Mouse (Mus musculus): Measurements from ENCODE around the gene Ncf1. TPM values are rescaled to one million over a fixed set of nuclear protein-coding genes. Genes with fewer than 3 reads are reported as not detected.

Ncf1 gene
- total and polyA plus RNA-seq, 3 experiments = 287 to 342 (median 302) TPM

DNA sequence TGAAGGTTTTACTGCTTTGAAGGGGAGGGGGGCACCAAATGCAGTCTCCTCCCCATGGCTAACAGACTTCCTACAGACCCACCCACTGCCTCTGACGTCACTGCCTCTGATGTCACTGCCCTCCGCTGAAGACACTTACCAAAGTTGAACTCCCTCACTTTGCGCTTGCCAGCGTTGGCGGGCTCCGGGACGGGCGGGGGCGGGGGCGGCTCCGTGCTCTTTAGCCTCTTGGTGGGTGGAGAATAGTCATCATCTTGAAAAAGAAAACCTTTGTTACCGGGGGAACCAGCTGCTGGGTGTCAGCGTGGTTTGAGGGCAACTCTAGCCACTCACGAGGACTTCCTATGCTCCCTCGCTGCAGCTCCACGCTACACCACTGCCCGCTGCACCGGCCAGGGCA, 37.0 kb upstream of the Ncf1 start:
- H3K27me3 ChIP-seq (replicated peaks) = no peaks in the 10 kb centered on the region
- peak; percentile 93 for DNase-seq (ENCODE audit: extremely low read depth)
- dilution Hi-C loops (cut with MboI; ENCODE audit: extremely low pct_ligation_motif_present, extremely low pct_unique_long_range_greater_than_20kb, low sequenced_read_pairs) (no loop called here), in situ Hi-C loops (cut with MboI; ENCODE audit: low pct_ligation_motif_present, low pct_unique_long_range_greater_than_20kb, low sequenced_read_pairs) (no loop called here)
- H3K4me3 ChIP-seq (replicated peaks in 1 of 3; ENCODE audit: low read depth in 2 of 3, low read length in 2 of 3, poor library complexity in 1 of 3) = no peak overlapping the region
- no peaks in the 10 kb centered on the region for H3K9me3 ChIP-seq (replicated peaks; ENCODE audit: low read length)
- TF ChIP-seq UBTF (IDR thresholded peaks at IDR 0.05; ENCODE audit: low read depth, low read length) (no peak), MEF2A (IDR thresholded peaks at IDR 0.05; ENCODE audit: borderline replicate concordance, low read depth, low read length) (peak; percentile 30; the same call in 1 of the 2 replicates), ZKSCAN1 (IDR thresholded peaks at IDR 0.05; ENCODE audit: borderline replicate concordance, low read depth, low read length) (no peak), ELF1 (IDR thresholded peaks at IDR 0.05; ENCODE audit: low read depth, low read length) (0 out of 2 replicates have a peak, but pooled peaks have one; percentile 28), USF1 (IDR thresholded peaks at IDR 0.05; ENCODE audit: low read depth, low read length) (no peak), ETS1 (conservative IDR thresholded peaks at IDR 0.05; ENCODE audit: low read depth, low read length) (peak; percentile 52; the same call in 1 of the 2 replicates)
- H3K79me2 ChIP-seq (replicated peaks; ENCODE audit: control insufficient read depth, extremely low read depth, insufficient read depth, poor library complexity, severe bottlenecking) = no peaks in the 10 kb centered on the region
- H3K4me1 ChIP-seq (ENCODE audit: control insufficient read depth in 1 of 2, insufficient read depth in 2 of 2) = peaks cover 11 to 53% of the 10 kb centered on the region in 2 experiments
- H3K36me3 ChIP-seq (replicated peaks in 1 of 2; ENCODE audit: control insufficient read depth in 1 of 2, insufficient read depth in 1 of 2, low read length in 1 of 2) = peaks cover 50 to 62% of the 10 kb centered on the region in 2 experiments
- H3K4me2 ChIP-seq (ENCODE audit: insufficient read depth, low read depth, poor library complexity, severe bottlenecking) = no peak overlapping the region
- no peak overlapping the region for H3K9ac ChIP-seq (ENCODE audit: insufficient read depth, low read depth)
- no peak overlapping the region for H3K27ac ChIP-seq (ENCODE audit: insufficient read depth, low read depth)

DNA sequence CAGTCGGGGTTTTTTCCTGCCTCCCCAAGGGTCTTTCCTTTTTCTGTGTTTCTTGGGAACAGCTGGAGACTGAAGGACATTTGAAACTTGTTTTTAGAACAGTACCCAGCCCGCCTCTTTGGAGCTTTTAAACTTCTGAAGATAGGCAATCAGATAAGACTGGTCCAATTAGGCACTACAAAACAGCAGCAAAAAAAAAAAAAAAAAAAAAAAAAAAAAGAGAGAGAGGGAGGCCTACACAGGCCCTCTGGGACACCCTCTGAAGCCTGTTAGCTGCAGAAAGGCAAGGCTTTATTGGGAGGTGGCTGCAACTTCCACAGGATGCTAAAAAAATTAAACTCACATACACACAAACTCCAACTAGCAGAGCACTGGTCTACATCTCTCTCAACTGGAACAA, 36.5 kb upstream of the Ncf1 start:
- dilution Hi-C loops (cut with MboI; ENCODE audit: extremely low pct_ligation_motif_present, extremely low pct_unique_long_range_greater_than_20kb, low sequenced_read_pairs) = no loop called here
- Histone ChIP-seq H3K4me2 (ENCODE audit: insufficient read depth, low read depth, poor library complexity, severe bottlenecking) (no peak overlapping the region), H3K36me3 (replicated peaks in 1 of 2; ENCODE audit: control insufficient read depth in 1 of 2, insufficient read depth in 1 of 2, low read length in 1 of 2) (peaks cover 51 to 62% of the 10 kb centered on the region in 2 experiments)

DNA sequence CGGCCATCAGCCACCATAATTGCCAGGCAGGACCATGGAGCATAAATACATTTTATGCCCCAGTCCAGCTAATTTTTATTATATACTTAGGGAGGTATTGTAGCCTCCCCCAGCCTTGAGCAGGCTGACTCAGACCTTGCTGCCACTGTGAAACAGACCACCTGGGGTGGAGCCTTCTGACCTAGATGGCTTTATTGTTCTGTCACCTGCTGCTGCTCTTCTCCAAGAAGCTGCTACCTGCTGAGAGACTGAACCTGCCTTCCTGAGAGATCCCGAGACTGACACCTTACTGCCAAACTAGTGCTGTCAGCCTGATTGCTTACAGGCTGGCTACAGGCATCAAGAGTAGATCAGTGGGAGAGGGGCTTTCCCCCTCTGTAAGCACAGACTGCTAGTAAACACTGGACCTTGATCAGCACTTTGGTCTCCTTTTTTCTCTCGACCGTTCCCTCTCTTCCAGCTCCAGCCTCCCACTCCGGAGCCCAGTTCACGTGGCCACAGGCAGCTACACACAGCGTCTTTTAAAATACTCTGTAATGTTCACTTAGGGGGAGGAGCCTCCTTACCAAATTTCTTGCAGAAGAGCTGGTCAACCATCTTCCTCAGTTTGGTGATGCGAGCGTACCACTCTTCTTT, 30.7 kb upstream of the Ncf1 start:
- dilution Hi-C loops (cut with MboI; ENCODE audit: extremely low pct_ligation_motif_present, extremely low pct_unique_long_range_greater_than_20kb, low sequenced_read_pairs) = no loop called here

More for the DNA sequence above, 36.5 kb upstream of the Ncf1 start:
- in situ Hi-C loops (cut with MboI; ENCODE audit: low pct_ligation_motif_present, low pct_unique_long_range_greater_than_20kb, low sequenced_read_pairs) = no loop called here
- peaks cover 11 to 51% of the 10 kb centered on the region in 2 experiments for H3K4me1 ChIP-seq (ENCODE audit: control insufficient read depth in 1 of 2, insufficient read depth in 2 of 2)
- TF ChIP-seq ZNF384 (IDR thresholded peaks at IDR 0.05; ENCODE audit: low read depth, low read length) (peak; percentile 89), IRF4 (IDR thresholded peaks at IDR 0.05; ENCODE audit: low read depth, low read length) (no peak)
- H3K9me3 ChIP-seq (replicated peaks; ENCODE audit: low read length) = no peaks in the 10 kb centered on the region
- no peak overlapping the region for H3K9ac ChIP-seq (ENCODE audit: insufficient read depth, low read depth)
- H3K79me2 ChIP-seq (replicated peaks; ENCODE audit: control insufficient read depth, extremely low read depth, insufficient read depth, poor library complexity, severe bottlenecking) = no peaks in the 10 kb centered on the region
- H3K4me3 ChIP-seq (replicated peaks in 1 of 3; ENCODE audit: low read depth in 2 of 3, low read length in 2 of 3, poor library complexity in 1 of 3) = no peak overlapping the region
- no peaks in the 10 kb centered on the region for H3K27me3 ChIP-seq (replicated peaks)
- H3K27ac ChIP-seq (ENCODE audit: insufficient read depth, low read depth) = no peak overlapping the region
- no peak for DNase-seq (ENCODE audit: extremely low read depth)

More for the DNA sequence above, 30.7 kb upstream of the Ncf1 start:
- in situ Hi-C loops (cut with MboI; ENCODE audit: low pct_ligation_motif_present, low pct_unique_long_range_greater_than_20kb, low sequenced_read_pairs) = no loop called here
- Histone ChIP-seq H3K9ac (ENCODE audit: insufficient read depth, low read depth) (no peak overlapping the region), H3K4me2 (ENCODE audit: insufficient read depth, low read depth, poor library complexity, severe bottlenecking) (no peak overlapping the region), H3K36me3 (replicated peaks in 1 of 2; ENCODE audit: control insufficient read depth in 1 of 2, insufficient read depth in 1 of 2, low read length in 1 of 2) (peaks cover 73 to 92% of the 10 kb centered on the region in 2 experiments), H3K4me3 (replicated peaks in 1 of 3; ENCODE audit: low read depth in 2 of 3, low read length in 2 of 3, poor library complexity in 1 of 3) (no peak overlapping the region), H3K9me3 (replicated peaks; ENCODE audit: low read length) (no peaks in the 10 kb centered on the region), H3K79me2 (replicated peaks; ENCODE audit: control insufficient read depth, extremely low read depth, insufficient read depth, poor library complexity, severe bottlenecking) (no peaks in the 10 kb centered on the region), H3K27ac (ENCODE audit: insufficient read depth, low read depth) (no peak overlapping the region), H3K4me1 (ENCODE audit: control insufficient read depth in 1 of 2, insufficient read depth in 2 of 2) (peaks cover 4 to 10% of the 10 kb centered on the region in 2 experiments; a peak in 2 of 4 replicates), H3K27me3 (replicated peaks) (no peaks in the 10 kb centered on the region)
- DNase-seq (ENCODE audit: extremely low read depth) = no peak
- TF ChIP-seq PAX5 (IDR thresholded peaks at IDR 0.05; ENCODE audit: low read length) = no peak
- TF ChIP-seq E2F4 (IDR thresholded peaks at IDR 0.05; ENCODE audit: insufficient replicate concordance, low read depth, low read length) = no peak
- no peak for TF ChIP-seq USF1 (IDR thresholded peaks at IDR 0.05; ENCODE audit: low read depth, low read length)
- TF ChIP-seq TCF12 (IDR thresholded peaks at IDR 0.05; ENCODE audit: low read depth, low read length) = no peak
- TF ChIP-seq JUND (conservative IDR thresholded peaks at IDR 0.05; ENCODE audit: low read depth, low read length) = no peak
- no peak for TF ChIP-seq RAD21 (IDR thresholded peaks at IDR 0.05; ENCODE audit: low read depth, low read length)
- no peak for TF ChIP-seq CHD1 (IDR thresholded peaks at IDR 0.05; ENCODE audit: low read depth, low read length)
- TF ChIP-seq ELF1 (IDR thresholded peaks at IDR 0.05; ENCODE audit: low read depth, low read length) = no peak
- no peak for TF ChIP-seq HCFC1 (IDR thresholded peaks at IDR 0.05; ENCODE audit: low read depth, low read length)
- no peak for TF ChIP-seq ZMIZ1 (IDR thresholded peaks at IDR 0.05; ENCODE audit: low read depth, low read length)
- TF ChIP-seq MYC (IDR thresholded peaks at IDR 0.05; ENCODE audit: low read depth, low read length) = no peak
- no peak for TF ChIP-seq GABPA (IDR thresholded peaks at IDR 0.05; ENCODE audit: insufficient replicate concordance, low read depth, low read length)
- no peak for TF ChIP-seq IRF4 (IDR thresholded peaks at IDR 0.05; ENCODE audit: low read depth, low read length)
- TF ChIP-seq ZKSCAN1 (IDR thresholded peaks at IDR 0.05; ENCODE audit: borderline replicate concordance, low read depth, low read length) = no peak
- TF ChIP-seq TBP (conservative IDR thresholded peaks at IDR 0.05; ENCODE audit: low read depth, low read length) = no peak
- no peak for TF ChIP-seq JUN (IDR thresholded peaks at IDR 0.05; ENCODE audit: insufficient read depth, low read depth, low read length)
- no peak for TF ChIP-seq ETS1 (conservative IDR thresholded peaks at IDR 0.05; ENCODE audit: low read depth, low read length)
- TF ChIP-seq MAFK (IDR thresholded peaks at IDR 0.05; ENCODE audit: insufficient replicate concordance, low read length) = no peak
- no peak for TF ChIP-seq NELFE (IDR thresholded peaks at IDR 0.05; ENCODE audit: low read depth, low read length)
